Mouse (Mus musculus): ENCODE data around the gene Cyren. TPM values are rescaled to one million over a fixed set of nuclear protein-coding genes. Genes with fewer than 3 reads are reported as not detected.
A peak's percentile ranks its signal among the peaks of the same experiment; 100 is the strongest.

Gene Cyren
- total RNA-seq, 2 experiments from 2014 or later = 5.5 to 5.9 TPM

DNA sequence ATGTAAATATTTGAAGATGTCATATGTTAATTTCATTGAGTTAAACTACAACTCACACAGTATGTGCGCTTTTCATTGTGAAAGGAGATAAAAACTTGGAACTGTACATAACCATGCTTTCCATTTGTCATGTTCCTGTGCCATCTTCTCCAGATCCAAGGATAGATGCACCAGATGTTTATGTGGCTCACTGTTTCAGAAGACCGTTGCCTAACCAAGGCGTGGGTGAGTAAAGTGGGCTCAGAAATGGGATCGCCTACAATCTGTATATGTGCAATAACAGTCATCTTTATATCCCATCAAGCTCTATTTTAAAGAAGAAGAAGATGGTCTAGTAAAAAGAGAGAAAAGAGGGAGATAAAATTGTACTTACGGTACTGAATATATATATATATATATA, 45.5 kb downstream of the Cyren start:
- Histone ChIP-seq H3K4me3 (no peak overlapping the region), H3K27ac (no peak overlapping the region)
- TF ChIP-seq CTCF (conservative IDR thresholded peaks at IDR 0.05) = no peak
- DNase-seq (ENCODE audit: low spot score in 2 of 2) = peak in 1 of 2 experiments; percentile 3

DNA sequence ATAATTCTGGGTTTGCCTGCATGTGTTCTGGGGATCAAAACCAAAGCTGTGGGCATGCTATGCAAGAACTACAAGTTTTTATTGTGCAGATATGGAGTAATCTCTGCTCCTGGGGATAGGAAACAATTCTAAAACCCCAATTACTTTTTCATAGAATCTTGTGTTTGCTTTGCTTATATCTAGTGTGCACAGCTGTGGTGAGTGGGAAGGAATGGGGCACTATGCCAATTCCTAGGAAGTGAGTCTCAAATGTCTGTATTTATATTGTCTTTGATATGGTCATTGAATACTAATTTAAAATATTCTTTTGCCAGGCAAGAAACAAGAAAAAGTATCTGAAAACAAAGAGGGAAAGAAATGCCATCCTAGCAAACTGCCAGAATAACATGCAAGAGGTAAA, 53.5 kb downstream of the Cyren start:
- no peak for TF ChIP-seq CTCF (conservative IDR thresholded peaks at IDR 0.05)
- Histone ChIP-seq H3K4me3 (no peak overlapping the region), H3K27ac (no peak overlapping the region)
- peak in 1 of 2 experiments; percentile 40 for DNase-seq (ENCODE audit: low spot score in 2 of 2)

Other genes starting within 250 kb of the Cyren start
- gene Agbl3, start 97.6 kb downstream of the Cyren start, total RNA-seq (2021) = 10 to 100 TPM; 16.2 to 16.9 TPM
- gene Tmem140, start 14.9 kb downstream of the Cyren start, total RNA-seq (2021) = 1 to 10 TPM; 2.3 to 2.9 TPM
- gene Wdr91, start 32.8 kb upstream of the Cyren start, total RNA-seq (2021) = 10 to 100 TPM; 34.9 to 37.9 TPM
- gene Stra8, start 42.1 kb upstream of the Cyren start, total RNA-seq (2021) = not detected
- 1 to 10 TPM in 1 of 2 experiments, under 1 TPM in 1; 0.88 to 1.2 TPM for gene Slc23a4, start 110.3 kb upstream of the Cyren start, total RNA-seq (2021)

All from layer of hippocampus, adult 2 months (tissue).